Comparison of ENCODE assay signal across 29 mouse cellular contexts in genomic region chr2:181111665-181112064, GRCm38 (mm10). TPM values are rescaled to one million over a fixed set of nuclear protein-coding genes. Genes with fewer than 3 reads are reported as not detected.
DNase-seq lines count a peak whose midpoint lies in the region; ATAC-seq and TF ChIP-seq lines count a peak whose summit lies in the region.
"Had no signal": no experiment of that assay in that cellular context is flagged by ENCODE, and none has a peak within 500 bp of the region (broad histone marks: within the 10 kb centered on the region; RNA-seq: fewer than 3 reads in every experiment).

No protein-coding gene starts in this region.

- DNase-seq in liver, embryonic 14.5 days (ENCODE audit: low read depth in 3 of 3, low spot score in 3 of 3) = no peak
- no peak for DNase-seq in liver, embryonic 11.5 days (ENCODE audit: low spot score)
- DNase-seq in A20 (ENCODE audit: low read depth, low spot score) = peak; percentile 8
- DNase-seq in MEL (ENCODE audit: low read depth, low spot score) = peak; percentile 12
- DNase-seq in forebrain, postnatal 0 days = no peak
- DNase-seq in adrenal gland, postnatal 4 days (ENCODE audit: low spot score in 2 of 2) = no peak
- DNase-seq: adrenal gland, adult 8-10 months; cerebellum, adult 9-10 months; embryo, embryonic 11 days; heart, postnatal 14 days; kidney, adult 9 months; kidney, postnatal 14 days; lung, adult 18-20 months; lung, postnatal 4 days; midbrain, embryonic 14.5 days had no signal

- H3K27me3 ChIP-seq in intestine, postnatal 0 days (replicated peaks; ENCODE audit: control insufficient read depth, insufficient read depth, low read length) = no peaks in the 10 kb centered on the region
- no peaks in the 10 kb centered on the region for H3K27me3 ChIP-seq in intestine, embryonic 15.5 days (replicated peaks)
- no peaks in the 10 kb centered on the region for H3K27me3 ChIP-seq in liver, embryonic 14.5 days (ENCODE audit: control insufficient read depth, insufficient read depth, low read length)
- no peaks in the 10 kb centered on the region for H3K27me3 ChIP-seq in liver, embryonic 11.5 days (replicated peaks; ENCODE audit: control insufficient read depth, insufficient read depth, low read length)
- H3K27me3 ChIP-seq in MEL (ENCODE audit: control insufficient read depth in 1 of 2, insufficient read depth in 2 of 2, low read length in 2 of 2) = peaks cover 3 to 4% of the 10 kb centered on the region in 2 experiments; a peak in 3 of 4 replicates
- H3K27me3 ChIP-seq in forebrain, postnatal 0 days (ENCODE audit: insufficient read depth, low read length) = no peaks in the 10 kb centered on the region
- H3K27me3 ChIP-seq: embryonic facial prominence, embryonic 12.5 days; hindbrain, embryonic 15.5 days; neural tube, embryonic 12.5 days had no signal

- no peaks in the 10 kb centered on the region for H3K79me2 ChIP-seq in MEL (ENCODE audit: control insufficient read depth, insufficient read depth, low read length, poor library complexity)

- no peak overlapping the region for H3K4me3 ChIP-seq in intestine, postnatal 0 days (ENCODE audit: low read depth, low read length)
- H3K4me3 ChIP-seq in intestine, embryonic 15.5 days (replicated peaks) = no peak overlapping the region
- no peak overlapping the region for H3K4me3 ChIP-seq in liver, embryonic 14.5 days (ENCODE audit: insufficient read depth in 1 of 2, low read depth in 2 of 2, low read length in 2 of 2)
- H3K4me3 ChIP-seq in liver, embryonic 11.5 days (ENCODE audit: low read depth, low read length) = no peak overlapping the region
- H3K4me3 ChIP-seq in MEL (ENCODE audit: control insufficient read depth in 1 of 2, insufficient read depth in 1 of 2, low read depth in 2 of 2, low read length in 2 of 2) = no peak overlapping the region
- H3K4me3 ChIP-seq in forebrain, postnatal 0 days (ENCODE audit: low read depth, low read length) = no peak overlapping the region
- H3K4me3 ChIP-seq: embryonic facial prominence, embryonic 12.5 days; hindbrain, embryonic 10.5 days; hindbrain, embryonic 15.5 days; megakaryocyte, embryonic 14.5 days; myocyte; neural tube, embryonic 12.5 days had no signal

- TF ChIP-seq EP300 in liver, embryonic 14.5 days (IDR thresholded peaks at IDR 0.05; ENCODE audit: low read depth) = no peak
- no peak for TF ChIP-seq EP300 in MEL (IDR thresholded peaks at IDR 0.05; ENCODE audit: low read depth in 1 of 2, low read length in 2 of 2)

- TF ChIP-seq CTCF in intestine, postnatal 0 days (IDR thresholded peaks at IDR 0.05; ENCODE audit: low read depth) = peak; percentile 32
- 0 out of 2 replicates have a peak, but pooled peaks have one; percentile 20 for TF ChIP-seq CTCF in liver, embryonic 14.5 days (IDR thresholded peaks at IDR 0.05; ENCODE audit: low read depth)
- peak; percentile 23 to 50 (median 47); a peak in 5 of 6 replicates for TF ChIP-seq CTCF in MEL (IDR thresholded peaks at IDR 0.05 in 2 of 3, conservative IDR thresholded peaks at IDR 0.05 in 1 of 3; ENCODE audit: control insufficient read depth in 1 of 3, insufficient read depth in 1 of 3, low read depth in 2 of 3, low read length in 3 of 3, poor library complexity in 1 of 3, severe bottlenecking in 1 of 3)
- no peak for TF ChIP-seq CTCF in forebrain, postnatal 0 days (IDR thresholded peaks at IDR 0.05; ENCODE audit: low read depth)

- no peak overlapping the region for H3K9ac ChIP-seq in intestine, postnatal 0 days (ENCODE audit: low read depth, low read length)
- H3K9ac ChIP-seq in intestine, embryonic 15.5 days = no peak overlapping the region
- H3K9ac ChIP-seq in liver, embryonic 14.5 days (replicated peaks) = no peak overlapping the region
- H3K9ac ChIP-seq in liver, embryonic 11.5 days (ENCODE audit: low read depth, low read length) = no peak overlapping the region
- H3K9ac ChIP-seq in MEL (ENCODE audit: control insufficient read depth, low read depth, low read length, poor library complexity, severe bottlenecking) = no peak overlapping the region
- H3K9ac ChIP-seq in forebrain, postnatal 0 days = no peak overlapping the region
- H3K9ac ChIP-seq: embryonic facial prominence, embryonic 12.5 days; hindbrain, embryonic 15.5 days; neural tube, embryonic 12.5 days had no signal

- no peaks in the 10 kb centered on the region for H3K36me3 ChIP-seq in intestine, postnatal 0 days (ENCODE audit: control insufficient read depth, insufficient read depth)
- H3K36me3 ChIP-seq in intestine, embryonic 15.5 days = no peaks in the 10 kb centered on the region
- no peaks in the 10 kb centered on the region for H3K36me3 ChIP-seq in liver, embryonic 14.5 days (replicated peaks; ENCODE audit: control insufficient read depth, insufficient read depth, low read depth)
- H3K36me3 ChIP-seq in liver, embryonic 11.5 days (ENCODE audit: control insufficient read depth, insufficient read depth, low read length) = no peaks in the 10 kb centered on the region
- H3K36me3 ChIP-seq in MEL (ENCODE audit: control insufficient read depth in 1 of 2, insufficient read depth in 2 of 2, low read length in 2 of 2) = no peaks in the 10 kb centered on the region
- H3K36me3 ChIP-seq in forebrain, postnatal 0 days (ENCODE audit: insufficient read depth) = peaks cover 52% of the 10 kb centered on the region
- H3K36me3 ChIP-seq: embryonic facial prominence, embryonic 12.5 days; hindbrain, embryonic 10.5 days had no signal

- no peak overlapping the region for H3K4me2 ChIP-seq in intestine, postnatal 0 days (replicated peaks; ENCODE audit: low read depth)
- H3K4me2 ChIP-seq in intestine, embryonic 15.5 days (replicated peaks) = no peak overlapping the region
- H3K4me2 ChIP-seq in liver, embryonic 14.5 days (ENCODE audit: low read depth) = no peak overlapping the region
- H3K4me2 ChIP-seq in liver, embryonic 11.5 days = no peak overlapping the region
- no peak overlapping the region for H3K4me2 ChIP-seq in forebrain, postnatal 0 days (ENCODE audit: low read depth)
- H3K4me2 ChIP-seq: embryonic facial prominence, embryonic 12.5 days; hindbrain, embryonic 15.5 days; neural tube, embryonic 12.5 days had no signal

- no peak for TF ChIP-seq POLR2A in MEL (IDR thresholded peaks at IDR 0.05; ENCODE audit: control insufficient read depth in 1 of 2, insufficient read depth in 1 of 2, low read depth in 1 of 2, low read length in 2 of 2, poor library complexity in 1 of 2)

- no peaks in the 10 kb centered on the region for H3K4me1 ChIP-seq in intestine, postnatal 0 days (replicated peaks; ENCODE audit: control insufficient read depth, insufficient read depth, low read length)
- no peaks in the 10 kb centered on the region for H3K4me1 ChIP-seq in intestine, embryonic 15.5 days (replicated peaks)
- H3K4me1 ChIP-seq in liver, embryonic 14.5 days (replicated peaks; ENCODE audit: control insufficient read depth in 2 of 2, insufficient read depth in 2 of 2, low read length in 1 of 2) = no peaks in the 10 kb centered on the region
- no peaks in the 10 kb centered on the region for H3K4me1 ChIP-seq in liver, embryonic 11.5 days (replicated peaks; ENCODE audit: control insufficient read depth, insufficient read depth, low read length)
- H3K4me1 ChIP-seq in MEL (ENCODE audit: control insufficient read depth in 1 of 2, insufficient read depth in 2 of 2, low read length in 2 of 2) = no peaks in the 10 kb centered on the region
- peaks cover 8% of the 10 kb centered on the region; the same call in 1 of the 2 replicates for H3K4me1 ChIP-seq in forebrain, postnatal 0 days (ENCODE audit: insufficient read depth)
- H3K4me1 ChIP-seq: embryonic facial prominence, embryonic 12.5 days had no signal

- ATAC-seq in intestine, postnatal 0 days = no peak
- ATAC-seq in intestine, embryonic 15.5 days = no peak
- ATAC-seq in liver, embryonic 14.5 days (ENCODE audit: insufficient read depth) = no peak
- no peak for ATAC-seq in liver, embryonic 11.5 days (replicated peaks; ENCODE audit: low FRiP score)
- ATAC-seq in forebrain, postnatal 0 days = no peak
- ATAC-seq: forebrain, embryonic 14.5 days; inflammation-experienced regulatory T-cells, adult 6 months; lung, postnatal 0 days had no signal

- 94% methylated on average over 1 of the region's 1 CpGs for WGBS in intestine, postnatal 0 days
- whole genome bisulfite sequencing in intestine, embryonic 15.5 days = 100% methylated on average over 1 of the region's 1 CpGs
- WGBS in liver, embryonic 14.5 days (ENCODE audit: insufficient replicate concordance) = 61% methylated on average over 1 of the region's 1 CpGs
- WGBS in liver, embryonic 11.5 days = 85% methylated on average over 1 of the region's 1 CpGs
- WGBS in forebrain, postnatal 0 days = 100% methylated on average over 1 of the region's 1 CpGs

- TF ChIP-seq RAD21 in MEL (IDR thresholded peaks at IDR 0.05; ENCODE audit: low read depth, low read length) = peak; percentile 44

- no peaks in the 10 kb centered on the region for H3K9me3 ChIP-seq in intestine, postnatal 0 days (ENCODE audit: control insufficient read depth)
- no peaks in the 10 kb centered on the region for H3K9me3 ChIP-seq in intestine, embryonic 15.5 days
- H3K9me3 ChIP-seq in liver, embryonic 14.5 days (ENCODE audit: control insufficient read depth, low read length) = no peaks in the 10 kb centered on the region
- no peaks in the 10 kb centered on the region for H3K9me3 ChIP-seq in liver, embryonic 11.5 days (ENCODE audit: control insufficient read depth, low read length)
- H3K9me3 ChIP-seq in MEL (replicated peaks; ENCODE audit: insufficient read depth, low read length) = no peaks in the 10 kb centered on the region
- no peaks in the 10 kb centered on the region for H3K9me3 ChIP-seq in forebrain, postnatal 0 days (ENCODE audit: low read length)
- H3K9me3 ChIP-seq: embryonic facial prominence, embryonic 12.5 days; hindbrain, embryonic 10.5 days; hindbrain, embryonic 15.5 days; megakaryocyte, embryonic 14.5 days; neural tube, embryonic 12.5 days had no signal

- H3K27ac ChIP-seq in intestine, postnatal 0 days (ENCODE audit: low read depth, low read length) = no peak overlapping the region
- no peak overlapping the region for H3K27ac ChIP-seq in intestine, embryonic 15.5 days
- H3K27ac ChIP-seq in liver, embryonic 14.5 days = no peak overlapping the region
- no peak overlapping the region for H3K27ac ChIP-seq in liver, embryonic 11.5 days (ENCODE audit: low read depth, low read length)
- H3K27ac ChIP-seq in MEL (ENCODE audit: control insufficient read depth, low read depth, low read length) = no peak overlapping the region
- H3K27ac ChIP-seq in forebrain, postnatal 0 days (ENCODE audit: low read depth, low read length) = no peak overlapping the region
- H3K27ac ChIP-seq: embryonic facial prominence, embryonic 12.5 days; hindbrain, embryonic 10.5 days; hindbrain, embryonic 15.5 days; neural tube, embryonic 12.5 days had no signal

RNA-seq across cellular contexts. Expression of gene Kcnq2, which starts 23.4 kb away (rescaled TPM):
- 0.51 and 0.72 TPM in 2 replicates for polyA plus RNA-seq in intestine, postnatal 0 days (2015; fragmentation: Nextera tagmentation; extraction: Ambion mirVana)
- 1.3 and 1.5 TPM in 2 replicates for polyA plus RNA-seq in intestine, embryonic 15.5 days (2015; fragmentation: Nextera tagmentation; extraction: Ambion mirVana)
- 0.06 and 0.16 TPM in 2 replicates for polyA plus RNA-seq in liver, embryonic 14.5 days (2012; rRNA removed)
- 0.06 and 0.08 TPM in 2 replicates for polyA plus RNA-seq in liver, embryonic 14.5 days (2014; fragmentation: Nextera tagmentation; extraction: Ambion mirVana)
- 0.15 and 0.18 TPM in 2 replicates for polyA plus RNA-seq in liver, embryonic 11.5 days (2014; fragmentation: Nextera tagmentation; extraction: Ambion mirVana)
- total RNA-seq in MEL (2012; rRNA removed) = 0.13 and 0.19 TPM in 2 replicates
- under 1 TPM in 1 of 2 experiments, not detected in 1; 0.57 TPM for polyA plus RNA-seq in MEL (2012; ENCODE audit: insufficient read depth in 1 of 2, insufficient read length in 2 of 2, low read depth in 1 of 2, low replicate concordance in 2 of 2, missing spikeins in 1 of 2)
- 113 and 134 TPM in 2 replicates for total RNA-seq in forebrain, postnatal 0 days (2014; rRNA removed)
- 24.7 and 31.7 TPM in 2 replicates for polyA plus RNA-seq in forebrain, postnatal 0 days (2015; fragmentation: Nextera tagmentation; extraction: Ambion mirVana)
- total RNA-seq in adrenal gland, postnatal 4 days (2021) = 10 to 100 TPM; 12.8 to 13.5 TPM
- total RNA-seq: gastrocnemius, postnatal 4 days; liver, adult 2 months had no signal
- polyA plus RNA-seq: C2C12; liver, adult 2 months; lung, postnatal 0 days; myocyte had no signal

RNA-seq across cellular contexts. Expression of gene Eef1a2, which starts 45.1 kb away (rescaled TPM):
- polyA plus RNA-seq in intestine, postnatal 0 days (2015; fragmentation: Nextera tagmentation; extraction: Ambion mirVana) = 0.38 and 0.58 TPM in 2 replicates
- 0.10 and 0.26 TPM in 2 replicates for polyA plus RNA-seq in intestine, embryonic 15.5 days (2015; fragmentation: Nextera tagmentation; extraction: Ambion mirVana)
- 0.06 TPM in 1 of 2 replicates, not detected in the other for polyA plus RNA-seq in liver, embryonic 14.5 days (2012; rRNA removed)
- polyA plus RNA-seq in liver, embryonic 14.5 days (2014; fragmentation: Nextera tagmentation; extraction: Ambion mirVana) = not detected in 2 replicates
- not detected in 2 replicates for polyA plus RNA-seq in liver, embryonic 11.5 days (2014; fragmentation: Nextera tagmentation; extraction: Ambion mirVana)
- not detected in 2 replicates for total RNA-seq in MEL (2012; rRNA removed)
- not detected for polyA plus RNA-seq in MEL (2012; ENCODE audit: insufficient read depth in 1 of 2, insufficient read length in 2 of 2, low read depth in 1 of 2, low replicate concordance in 2 of 2, missing spikeins in 1 of 2)
- 215 and 218 TPM in 2 replicates for total RNA-seq in forebrain, postnatal 0 days (2014; rRNA removed)
- 12.8 and 17.5 TPM in 2 replicates for polyA plus RNA-seq in forebrain, postnatal 0 days (2015; fragmentation: Nextera tagmentation; extraction: Ambion mirVana)
- 10 to 100 TPM; 76.3 to 76.6 TPM for total RNA-seq in adrenal gland, postnatal 4 days (2021)
- polyA plus RNA-seq: inflammation-experienced regulatory T-cells, adult 6 months; liver, adult 2 months had no signal

Comparison
In these comparisons a context has a peak if more than half of its experiments do, and no peak if none do; other contexts are left out.
1. DNase-seq: peak in A20 (single experiment) and MEL (single experiment); none in liver, embryonic 14.5 days (0 of 3), liver, embryonic 11.5 days (single experiment), forebrain, postnatal 0 days (single experiment) and adrenal gland, postnatal 4 days (0 of 2).
2. RNA of gene Kcnq2, which starts 23.4 kb away (polyA plus RNA-seq): 24.7 to 31.7 TPM in forebrain, postnatal 0 days; 1.3 to 1.5 TPM in intestine, embryonic 15.5 days, 0.57 TPM in MEL, 0.51 to 0.72 TPM in intestine, postnatal 0 days, 0.15 to 0.18 TPM in liver, embryonic 11.5 days and 0.06 to 0.16 TPM in liver, embryonic 14.5 days; every median in the first group is over 10 times any median in the second.